Mouse (Mus musculus) heart, embryonic 15.5 days (tissue): ENCODE measurements at regions not wholly inside any gene's neighbourhood (a gene's known extent, or its start where the extent isn't known, plus 50 kb on each side); places are given as distances from the start of the nearest gene placed in this dataset.

Experiments
- ATAC-seq: fragments of 200-750 bp; cut with Nextera tagmentation; replicated peaks from 2 replicates; pipeline ENCODE4 v1.8.0; 2017; ENCODE audit warnings: low read depth, moderate TSS enrichment; ENCODE audit not compliant: insufficient number of reproducible peaks, insufficient read depth, low FRiP score
- H3K27ac ChIP-seq: fragments of 300-500 bp; sonication (generic); 2 replicates; pipeline ENCODE4 v1.5.1; 2015; ENCODE audit warnings: mild to moderate bottlenecking, inconsistent platforms
- H3K27me3 ChIP-seq: fragments of 300-500 bp; sonication (generic); 2 replicates; pipeline ENCODE4 v1.6.1; 2015; ENCODE audit warnings: inconsistent platforms
- H3K36me3 ChIP-seq: fragments of 300-500 bp; sonication (generic); 2 replicates; pipeline ENCODE4 v1.6.1; 2015; ENCODE audit warnings: mild to moderate bottlenecking, inconsistent platforms
- H3K4me1 ChIP-seq: fragments of 300-500 bp; sonication (generic); replicated peaks from 2 replicates; pipeline ENCODE4 v1.6.1; 2015; ENCODE audit warnings: inconsistent platforms
- H3K4me2 ChIP-seq: fragments of 300-500 bp; sonication (generic); 2 replicates; pipeline ENCODE4 v1.6.1; 2015; ENCODE audit warnings: inconsistent platforms, mild to moderate bottlenecking, moderate library complexity
- H3K4me3 ChIP-seq: fragments of 300-500 bp; sonication (generic); 2 replicates; pipeline ENCODE4 v1.5.1; 2015; ENCODE audit warnings: mild to moderate bottlenecking, inconsistent platforms
- H3K9ac ChIP-seq: fragments of 300-500 bp; sonication (generic); 2 replicates; pipeline ENCODE4 v1.6.1; 2015; ENCODE audit warnings: mild to moderate bottlenecking, inconsistent platforms
- H3K9me3 ChIP-seq: fragments of 300-500 bp; sonication (generic); replicated peaks from 2 replicates; pipeline ENCODE4 v1.6.1; 2016; ENCODE audit warnings: inconsistent platforms
- WGBS: fragments of 180-500 bp; shearing (Covaris S2); methylation state at CpG from one replicate; pipeline ENCODE4 v1.1.7; 2015; ENCODE audit warnings: mixed read lengths; 5-methylcytosine and 5-hydroxymethylcytosine counted together

GRCm38 (mm10) chr9:59232682-59233081 lies 58.7 kb upstream of the Adpgk start:
- H3K4me1 ChIP-seq: no peaks in the 10 kb centered on the region
- no peak overlapping the region for H3K9ac ChIP-seq
- 52% methylated on average over 3 of the region's 3 CpGs for WGBS
- no peak overlapping the region for H3K4me3 ChIP-seq
- H3K27me3 ChIP-seq: no peaks in the 10 kb centered on the region
- H3K4me2 ChIP-seq: no peak overlapping the region
- no peak overlapping the region for H3K27ac ChIP-seq
- ATAC-seq: no peak
- no peaks in the 10 kb centered on the region for H3K36me3 ChIP-seq
- no peaks in the 10 kb centered on the region for H3K9me3 ChIP-seq

DNA sequence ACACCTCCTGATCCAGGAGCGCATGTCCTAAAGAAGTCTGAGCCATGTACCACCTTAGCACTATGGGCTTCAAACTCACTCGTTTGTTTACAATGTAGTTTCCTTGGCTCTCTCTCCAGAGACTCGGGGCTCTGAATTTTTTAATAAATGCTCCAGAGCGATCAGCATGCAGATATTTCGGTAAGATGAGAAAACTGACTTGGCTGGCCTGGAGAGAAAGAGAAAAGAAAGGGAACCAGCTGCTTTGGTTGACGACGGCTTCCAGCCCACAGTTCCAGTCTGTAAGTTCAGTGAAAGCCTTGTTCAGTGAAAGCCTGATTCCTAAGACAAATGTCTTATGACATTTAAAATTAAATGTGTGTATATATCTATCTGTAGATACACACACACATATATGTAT lies 59.4 kb upstream of the Adpgk start:
- H3K4me2 ChIP-seq: no peak overlapping the region
- ATAC-seq: no peak

DNA sequence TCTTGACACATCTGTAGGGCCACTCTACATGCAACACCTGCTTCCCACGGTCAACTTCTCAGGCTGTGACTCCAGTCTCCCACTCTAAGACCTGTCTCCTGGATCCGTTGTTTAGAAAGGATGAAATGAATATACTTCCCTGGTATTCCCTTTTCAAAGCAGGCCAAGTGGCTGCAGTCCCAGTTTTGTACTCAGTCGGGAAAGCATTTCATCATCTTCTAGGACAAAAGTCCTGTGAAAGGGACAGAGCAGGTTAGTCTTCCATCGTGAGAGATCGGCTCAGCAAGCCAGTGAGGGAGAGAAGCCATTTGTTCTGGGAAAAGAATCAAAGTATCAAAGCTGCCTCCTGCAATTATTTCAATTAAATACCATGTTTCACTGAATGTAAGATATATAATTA lies 60.2 kb upstream of the Adpgk start:
- H3K4me1 ChIP-seq: no peaks in the 10 kb centered on the region
- 72% methylated on average over 5 of the region's 5 CpGs for WGBS
- no peak overlapping the region for H3K4me3 ChIP-seq
- H3K9ac ChIP-seq: no peak overlapping the region
- no peak overlapping the region for H3K4me2 ChIP-seq
- no peaks in the 10 kb centered on the region for H3K27me3 ChIP-seq
- no peaks in the 10 kb centered on the region for H3K36me3 ChIP-seq
- ATAC-seq: no peak
- H3K9me3 ChIP-seq: no peaks in the 10 kb centered on the region
- H3K27ac ChIP-seq: no peak overlapping the region

More for the DNA sequence above, 59.4 kb upstream of the Adpgk start:
- H3K36me3 ChIP-seq: no peaks in the 10 kb centered on the region
- H3K4me3 ChIP-seq: no peak overlapping the region
- 78% methylated on average over 7 of the region's 7 CpGs for WGBS
- H3K27ac ChIP-seq: no peak overlapping the region
- no peaks in the 10 kb centered on the region for H3K9me3 ChIP-seq
- no peaks in the 10 kb centered on the region for H3K27me3 ChIP-seq
- no peaks in the 10 kb centered on the region for H3K4me1 ChIP-seq
- no peak overlapping the region for H3K9ac ChIP-seq

DNA sequence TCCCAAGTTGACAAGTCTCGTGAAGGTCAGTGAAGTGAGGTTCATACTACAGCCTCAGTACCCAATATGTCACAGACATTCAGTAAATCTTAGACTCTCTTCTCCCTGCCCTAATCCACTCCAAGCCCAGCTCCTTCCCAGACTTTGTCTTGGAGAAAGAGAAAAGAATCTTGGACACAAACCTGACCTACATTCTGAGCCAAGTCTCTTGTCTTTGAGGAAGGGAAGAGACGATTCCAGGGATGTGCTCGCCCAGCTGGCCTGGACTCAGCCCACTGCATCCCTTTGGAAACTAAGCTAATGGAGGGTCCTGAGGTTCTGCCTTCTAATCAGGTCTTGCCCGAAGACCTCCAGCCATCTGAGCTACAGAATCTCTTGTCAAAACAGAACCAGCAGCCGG lies 61.2 kb upstream of the Adpgk start:
- no peak for ATAC-seq
- no peak overlapping the region for H3K4me2 ChIP-seq
- 69% methylated on average over 5 of the region's 5 CpGs for WGBS

DNA sequence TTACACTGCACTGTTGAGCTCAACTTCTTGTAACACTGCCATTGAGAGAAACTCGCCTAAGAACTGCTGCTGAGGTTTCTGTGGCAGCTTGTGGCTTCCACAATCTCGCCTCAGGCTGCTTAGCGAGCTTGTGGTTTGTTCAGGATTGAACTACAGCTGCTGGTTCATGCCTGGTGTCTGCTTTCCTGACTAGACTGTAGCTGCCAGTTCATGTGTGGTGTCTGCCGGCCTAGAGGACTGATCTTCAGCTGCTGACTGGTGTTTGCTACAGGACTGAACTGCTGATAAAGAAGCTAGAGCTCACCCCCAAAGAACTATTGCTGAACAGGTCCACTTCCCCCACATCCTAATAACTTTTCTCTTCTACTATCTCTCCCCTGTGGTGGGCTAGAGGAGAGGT lies 63.4 kb upstream of the Adpgk start:
- no peaks in the 10 kb centered on the region for H3K36me3 ChIP-seq
- ATAC-seq: no peak
- H3K4me1 ChIP-seq: no peaks in the 10 kb centered on the region
- H3K27ac ChIP-seq: no peak overlapping the region
- H3K27me3 ChIP-seq: no peaks in the 10 kb centered on the region
- no peak overlapping the region for H3K9ac ChIP-seq
- WGBS: 72% methylated on average over 4 of the region's 4 CpGs
- no peak overlapping the region for H3K4me2 ChIP-seq
- H3K9me3 ChIP-seq: no peaks in the 10 kb centered on the region
- H3K4me3 ChIP-seq: no peak overlapping the region

More for the DNA sequence above, 61.2 kb upstream of the Adpgk start:
- Histone ChIP-seq H3K9me3 (no peaks in the 10 kb centered on the region), H3K4me1 (no peaks in the 10 kb centered on the region), H3K27ac (no peak overlapping the region), H3K36me3 (no peaks in the 10 kb centered on the region), H3K9ac (no peak overlapping the region), H3K27me3 (no peaks in the 10 kb centered on the region), H3K4me3 (no peak overlapping the region)

- Histone ChIP-seq H3K27me3 (no peaks in the 10 kb centered on the region), H3K4me3 (no peak overlapping the region), H3K4me2 (no peak overlapping the region), H3K9me3 (no peaks in the 10 kb centered on the region), H3K36me3 (no peaks in the 10 kb centered on the region), H3K9ac (no peak overlapping the region), H3K4me1 (no peaks in the 10 kb centered on the region), H3K27ac (no peak overlapping the region)
- no peak for ATAC-seq
- WGBS: 74% methylated on average over 4 of the region's 4 CpGs
Measured at GRCm38 (mm10) chr9:59226361-59226760, 65.0 kb upstream of the Adpgk start.

DNA sequence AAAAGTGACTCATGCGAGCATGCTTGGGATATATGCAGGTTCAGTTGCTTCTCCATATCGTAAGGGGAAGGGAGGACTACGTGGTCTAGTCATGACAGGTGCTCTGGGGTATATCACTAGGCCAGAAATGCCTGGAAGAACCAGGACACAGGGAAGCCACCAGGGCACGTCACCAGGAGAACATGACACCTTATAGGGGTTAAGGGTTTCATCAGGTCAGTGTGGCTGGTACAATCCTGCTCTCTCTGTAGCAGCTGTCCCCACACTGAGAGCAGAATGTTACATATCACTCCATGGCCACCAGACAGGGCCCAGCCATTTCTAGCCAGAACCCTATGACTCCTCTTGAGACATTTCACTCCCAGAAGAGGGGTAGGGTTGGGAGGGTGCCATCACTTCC lies 72.1 kb upstream of the Adpgk start:
- Histone ChIP-seq H3K4me2 (no peak overlapping the region), H3K27ac (no peak overlapping the region), H3K4me3 (no peak overlapping the region), H3K27me3 (no peaks in the 10 kb centered on the region), H3K36me3 (no peaks in the 10 kb centered on the region), H3K9ac (no peak overlapping the region), H3K9me3 (no peaks in the 10 kb centered on the region), H3K4me1 (no peaks in the 10 kb centered on the region)
- 54% methylated on average over 4 of the region's 4 CpGs for WGBS
- no peak for ATAC-seq

DNA sequence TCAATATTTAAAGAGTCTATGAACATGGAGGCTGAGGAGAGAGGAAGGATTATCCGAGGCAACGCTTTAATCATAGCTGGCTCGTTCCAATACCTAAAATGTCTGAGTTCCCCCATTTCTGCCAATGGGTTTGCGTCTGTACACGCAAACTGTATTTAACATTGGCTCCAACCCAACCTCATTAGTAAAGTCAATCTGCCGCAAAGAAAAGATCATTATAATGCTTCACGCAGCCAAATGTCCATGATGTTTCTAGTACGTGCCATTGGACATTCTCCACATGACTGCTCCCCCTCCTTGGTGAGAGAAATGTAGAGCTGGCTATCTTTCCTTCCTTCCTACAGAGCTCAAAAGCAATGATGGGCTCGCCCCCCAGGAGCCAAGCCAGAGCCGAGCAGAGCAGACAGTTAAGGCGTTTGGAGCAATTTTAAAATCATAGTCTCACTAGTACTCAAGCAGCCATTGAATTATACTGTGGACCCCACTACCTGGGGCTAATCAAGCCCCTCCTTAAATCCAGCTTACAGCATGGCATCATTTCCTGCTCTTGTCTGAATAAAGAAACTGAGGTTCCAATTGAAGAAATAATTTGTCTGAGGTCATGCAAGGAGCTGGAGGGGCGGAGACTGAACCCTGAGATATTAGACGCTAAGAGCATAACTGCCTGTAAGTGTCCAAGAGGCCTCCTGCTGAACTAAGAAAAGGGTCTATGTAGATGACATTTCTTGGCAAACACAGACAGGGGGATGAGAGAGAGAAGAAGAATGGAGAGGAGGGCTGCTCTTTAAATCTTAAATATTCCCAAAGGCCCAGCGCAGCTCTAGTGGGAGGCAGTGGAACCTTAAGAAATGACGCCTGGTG lies 88.5 kb upstream of the Adpgk start:
- H3K4me3 ChIP-seq: no peak overlapping the region
- H3K9me3 ChIP-seq: no peaks in the 10 kb centered on the region
- H3K9ac ChIP-seq: no peak overlapping the region
- no peak overlapping the region for H3K4me2 ChIP-seq
- no peaks in the 10 kb centered on the region for H3K27me3 ChIP-seq
- H3K4me1 ChIP-seq: no peaks in the 10 kb centered on the region
- WGBS: 78% methylated on average over 15 of the region's 15 CpGs
- no peak overlapping the region for H3K27ac ChIP-seq
- ATAC-seq: no peak
- no peaks in the 10 kb centered on the region for H3K36me3 ChIP-seq

DNA sequence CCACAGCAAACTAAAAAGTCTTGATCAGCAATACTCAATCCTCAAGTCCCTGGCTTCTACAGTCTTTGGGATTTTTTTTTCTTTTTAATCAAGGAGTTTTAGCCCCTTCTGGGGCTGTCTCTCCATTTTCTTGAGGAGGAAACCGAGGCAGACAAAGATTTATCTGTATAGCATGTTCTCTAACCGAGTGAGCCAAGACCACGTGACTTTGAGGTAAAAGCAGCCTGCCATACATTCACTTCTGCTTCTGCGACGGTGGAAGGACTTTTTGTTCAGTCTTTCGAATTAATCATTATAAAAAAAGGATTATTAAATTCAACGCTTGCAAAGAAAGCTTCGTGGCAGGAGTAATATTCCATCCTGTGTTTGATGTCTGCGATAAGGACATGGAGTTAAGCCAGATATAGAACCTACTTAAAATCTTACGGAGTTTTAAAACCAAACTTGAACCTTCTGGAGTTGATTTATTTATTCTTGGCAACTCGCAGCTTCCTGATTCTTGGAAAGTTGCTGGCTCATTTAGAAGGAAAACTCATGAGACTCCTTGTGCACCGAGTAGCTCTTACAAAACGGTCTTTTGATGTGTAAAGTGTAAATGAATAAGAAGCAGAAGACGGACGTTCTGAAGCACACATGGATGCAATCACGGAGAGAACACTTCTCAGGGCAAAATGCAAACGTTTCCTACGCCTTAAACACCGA lies 91.7 kb upstream of the Adpgk start:
- no peaks in the 10 kb centered on the region for H3K27me3 ChIP-seq
- 0 out of 2 replicates have a peak, but pooled peaks cover 3% of the 10 kb centered on the region for H3K4me1 ChIP-seq
- H3K4me2 ChIP-seq: no peak overlapping the region
- H3K4me3 ChIP-seq: no peak overlapping the region
- H3K27ac ChIP-seq: no peak overlapping the region
- H3K9ac ChIP-seq: no peak overlapping the region
- no peaks in the 10 kb centered on the region for H3K36me3 ChIP-seq
- ATAC-seq: no peak
- no peaks in the 10 kb centered on the region for H3K9me3 ChIP-seq
- 64% methylated on average over 19 of the region's 19 CpGs for WGBS

- ATAC-seq: no peak
- Histone ChIP-seq H3K4me1 (peaks cover 3% of the 10 kb centered on the region; the same call in 1 of the 2 replicates), H3K36me3 (no peaks in the 10 kb centered on the region), H3K9me3 (no peaks in the 10 kb centered on the region), H3K27ac (no peak overlapping the region), H3K4me3 (no peak overlapping the region), H3K4me2 (0 out of 2 replicates have a peak overlapping the region, but pooled peaks have one; percentile 13), H3K9ac (no peak overlapping the region), H3K27me3 (no peaks in the 10 kb centered on the region)
- 39% methylated on average over 6 of the region's 6 CpGs for WGBS
Measured at GRCm38 (mm10) chr9:59198221-59198875, 93.0 kb upstream of the Adpgk start.

- Histone ChIP-seq H3K27me3 (no peaks in the 10 kb centered on the region), H3K27ac (no peak overlapping the region), H3K4me2 (no peak overlapping the region), H3K4me3 (no peak overlapping the region), H3K36me3 (no peaks in the 10 kb centered on the region), H3K9me3 (no peaks in the 10 kb centered on the region), H3K4me1 (peaks cover 3% of the 10 kb centered on the region; the same call in 1 of the 2 replicates), H3K9ac (no peak overlapping the region)
- WGBS: 44% methylated on average over 12 of the region's 12 CpGs
- no peak for ATAC-seq
Measured at GRCm38 (mm10) chr9:59197506-59197905, 93.9 kb upstream of the Adpgk start.
